Mouse (Mus musculus) limb, embryonic 11.5 days (tissue): ENCODE data around the gene Celf2. TPM values are rescaled to one million over a fixed set of nuclear protein-coding genes. Genes with fewer than 3 reads are reported as not detected.

Source experiments
- ATAC-seq: fragments of 200-750 bp; cut with Nextera tagmentation; 2 replicates; pipeline ENCODE4 v1.8.0; 2017; ENCODE audit warnings: low read depth; ENCODE audit not compliant: insufficient number of reproducible peaks, low FRiP score, low TSS enrichment
- DNase-seq: peaks from one replicate; pipeline ENCODE4 v3.0.0-alpha.2; 2015; ENCODE audit warnings: low spot score
- H3K27ac ChIP-seq: fragments of 300-500 bp; sonication (generic); replicated peaks from 2 replicates; pipeline ENCODE4 v1.5.1; 2014; ENCODE audit warnings: low read depth, mild to moderate bottlenecking, low read length
- H3K27me3 ChIP-seq: fragments of 300-500 bp; sonication (generic); 2 replicates; pipeline ENCODE4 v1.6.1; 2014; ENCODE audit warnings: mild to moderate bottlenecking, low read length, mixed read lengths; ENCODE audit not compliant: control insufficient read depth, insufficient read depth
- H3K36me3 ChIP-seq: fragments of 300-500 bp; sonication (generic); 2 replicates; pipeline ENCODE4 v1.6.1; 2014; ENCODE audit warnings: mild to moderate bottlenecking, low read length, moderate library complexity, mixed read lengths; ENCODE audit not compliant: control insufficient read depth, insufficient read depth
- H3K4me1 ChIP-seq: fragments of 300-500 bp; sonication (generic); 2 replicates; pipeline ENCODE4 v1.6.1; 2014; ENCODE audit warnings: low read length, mixed read lengths; ENCODE audit not compliant: control insufficient read depth, insufficient read depth
- H3K4me2 ChIP-seq: fragments of 300-500 bp; sonication (generic); 2 replicates; pipeline ENCODE4 v1.6.1; 2014; ENCODE audit warnings: low read depth, mild to moderate bottlenecking, moderate library complexity; ENCODE audit not compliant: severe bottlenecking
- H3K4me3 ChIP-seq: fragments of 300-500 bp; sonication (generic); 2 replicates; pipeline ENCODE4 v1.5.1; 2014; ENCODE audit warnings: low read depth, low read length
- H3K9ac ChIP-seq: fragments of 300-500 bp; sonication (generic); 2 replicates; pipeline ENCODE4 v1.6.1; 2014; ENCODE audit warnings: mild to moderate bottlenecking, low read length
- H3K9me3 ChIP-seq: fragments of 300-500 bp; sonication (generic); 2 replicates; pipeline ENCODE4 v1.6.1; 2016; ENCODE audit warnings: low read length; ENCODE audit not compliant: control insufficient read depth
- WGBS: fragments of 180-500 bp; shearing (Covaris S2); extraction: QIAGEN DNeasy Blood & Tissue Kit; methylation state at CpG from one replicate; pipeline ENCODE4 v1.1.7; 2014; 5-methylcytosine and 5-hydroxymethylcytosine counted together
- polyA plus RNA-seq: library from polyadenylated mRNA; unstranded; fragments of >200 nt; fragmentation: Nextera tagmentation; extraction: Ambion mirVana; gene quantifications from 2 replicates; pipeline ENCODE4 v1.2.1, GENCODE M21; 2014

Celf2 gene
- polyA plus RNA-seq, 1 experiment from 2014 or later = 24.1 TPM

GRCm38 (mm10) chr2:7193413-7193812, 315.9 kb downstream of the Celf2 start:
- Histone ChIP-seq H3K27me3 (no peaks in the 10 kb centered on the region), H3K9me3 (no peaks in the 10 kb centered on the region), H3K4me1 (no peaks in the 10 kb centered on the region), H3K9ac (no peak overlapping the region), H3K4me2 (no peak overlapping the region), H3K36me3 (no peaks in the 10 kb centered on the region), H3K4me3 (no peak overlapping the region), H3K27ac (no peak overlapping the region)
- no peak for DNase-seq
- no peak for ATAC-seq
- WGBS = 79% methylated on average over 2 of the region's 2 CpGs

GRCm38 (mm10) chr2:7179186-7179585, 330.2 kb downstream of the Celf2 start:
- Histone ChIP-seq H3K36me3 (no peaks in the 10 kb centered on the region), H3K27me3 (no peaks in the 10 kb centered on the region), H3K4me2 (no peak overlapping the region), H3K4me3 (no peak overlapping the region), H3K4me1 (no peaks in the 10 kb centered on the region), H3K9ac (no peak overlapping the region), H3K9me3 (no peaks in the 10 kb centered on the region), H3K27ac (no peak overlapping the region)
- ATAC-seq = no peak
- 76% methylated on average over 1 of the region's 1 CpGs for WGBS
- no peak for DNase-seq

- H3K4me1 ChIP-seq = no peaks in the 10 kb centered on the region
- ATAC-seq (no peak), DNase-seq (no peak)
- no peak overlapping the region for H3K9ac ChIP-seq
- no peak overlapping the region for H3K4me2 ChIP-seq
- H3K9me3 ChIP-seq = no peaks in the 10 kb centered on the region
- 90% methylated on average over 11 of the region's 11 CpGs for WGBS
- no peak overlapping the region for H3K4me3 ChIP-seq
- no peak overlapping the region for H3K27ac ChIP-seq
- no peaks in the 10 kb centered on the region for H3K27me3 ChIP-seq
- H3K36me3 ChIP-seq = no peaks in the 10 kb centered on the region
These were observed 335.9 kb downstream of the Celf2 start for GRCm38 (mm10) chr2:7173271-7174064.

GRCm38 (mm10) chr2:7171087-7171696, 338.2 kb downstream of the Celf2 start:
- ATAC-seq = no peak
- no peak for DNase-seq
- Histone ChIP-seq H3K27me3 (no peaks in the 10 kb centered on the region), H3K36me3 (no peaks in the 10 kb centered on the region), H3K4me1 (no peaks in the 10 kb centered on the region), H3K9me3 (no peaks in the 10 kb centered on the region), H3K27ac (no peak overlapping the region), H3K4me2 (no peak overlapping the region), H3K9ac (no peak overlapping the region), H3K4me3 (no peak overlapping the region)
- 60% methylated on average over 8 of the region's 8 CpGs for WGBS

- WGBS = 74% methylated on average over 3 of the region's 3 CpGs
- DNase-seq (no peak), ATAC-seq (no peak)
- no peaks in the 10 kb centered on the region for H3K9me3 ChIP-seq
- H3K9ac ChIP-seq = no peak overlapping the region
- H3K4me3 ChIP-seq = no peak overlapping the region
- no peaks in the 10 kb centered on the region for H3K36me3 ChIP-seq
- H3K27ac ChIP-seq = no peak overlapping the region
- H3K27me3 ChIP-seq = no peaks in the 10 kb centered on the region
- no peak overlapping the region for H3K4me2 ChIP-seq
- H3K4me1 ChIP-seq = no peaks in the 10 kb centered on the region
These were observed 343.6 kb downstream of the Celf2 start for GRCm38 (mm10) chr2:7165786-7166185.

GRCm38 (mm10) chr2:7160108-7160507, 349.3 kb downstream of the Celf2 start:
- DNase-seq = no peak
- Histone ChIP-seq H3K27me3 (no peaks in the 10 kb centered on the region), H3K9ac (no peak overlapping the region), H3K4me2 (no peak overlapping the region), H3K4me1 (no peaks in the 10 kb centered on the region), H3K4me3 (no peak overlapping the region), H3K27ac (no peak overlapping the region), H3K9me3 (no peaks in the 10 kb centered on the region), H3K36me3 (no peaks in the 10 kb centered on the region)
- WGBS = 78% methylated on average over 6 of the region's 6 CpGs
- no peak for ATAC-seq

- H3K27me3 ChIP-seq = no peaks in the 10 kb centered on the region
- no peak overlapping the region for H3K4me2 ChIP-seq
- 54% methylated on average over 3 of the region's 3 CpGs for WGBS
- H3K9me3 ChIP-seq = no peaks in the 10 kb centered on the region
- ATAC-seq (no peak), DNase-seq (no peak)
- H3K4me1 ChIP-seq = no peaks in the 10 kb centered on the region
- no peak overlapping the region for H3K9ac ChIP-seq
- H3K27ac ChIP-seq = no peak overlapping the region
- no peaks in the 10 kb centered on the region for H3K36me3 ChIP-seq
- no peak overlapping the region for H3K4me3 ChIP-seq
These were observed 362.1 kb downstream of the Celf2 start for GRCm38 (mm10) chr2:7147303-7147702.

- Histone ChIP-seq H3K36me3 (no peaks in the 10 kb centered on the region), H3K4me2 (no peak overlapping the region), H3K9me3 (no peaks in the 10 kb centered on the region), H3K27ac (no peak overlapping the region), H3K9ac (no peak overlapping the region), H3K4me3 (no peak overlapping the region), H3K27me3 (no peaks in the 10 kb centered on the region), H3K4me1 (no peaks in the 10 kb centered on the region)
- no peak for DNase-seq
- WGBS = 90% methylated on average over 4 of the region's 4 CpGs
- ATAC-seq = no peak
These were observed 363.8 kb downstream of the Celf2 start for GRCm38 (mm10) chr2:7145541-7146043.
